In genomic region chr13:102899253-102900082, GRCm38 (mm10) we compare ENCODE assay signal across 9 mouse cellular contexts.
DNase-seq lines count a peak whose midpoint lies in the region; ATAC-seq and TF ChIP-seq lines count a peak whose summit lies in the region.
"Had no signal": no experiment of that assay in that cellular context is flagged by ENCODE, and none has a peak within 500 bp of the region (broad histone marks: within the 10 kb centered on the region; RNA-seq: fewer than 3 reads in every experiment).

No protein-coding gene starts in this region.

- peak; percentile 48 for TF ChIP-seq POLR2A in CH12.LX (IDR thresholded peaks at IDR 0.05; ENCODE audit: low read depth, low read length)

- no peaks in the 10 kb centered on the region for H3K9me3 ChIP-seq in hindbrain, embryonic 16.5 days (ENCODE audit: control insufficient read depth, low read length)
- H3K9me3 ChIP-seq in hindbrain, embryonic 11.5 days (ENCODE audit: control insufficient read depth, low read length), result no peaks in the 10 kb centered on the region
- H3K9me3 ChIP-seq in CH12.LX (replicated peaks; ENCODE audit: low read length), result no peaks in the 10 kb centered on the region
- no peaks in the 10 kb centered on the region for H3K9me3 ChIP-seq in limb, embryonic 15.5 days
- H3K9me3 ChIP-seq in midbrain, embryonic 16.5 days (replicated peaks; ENCODE audit: control insufficient read depth, low read length, poor library complexity, severe bottlenecking), result no peaks in the 10 kb centered on the region

- H3K4me2 ChIP-seq in hindbrain, embryonic 16.5 days (ENCODE audit: low read length), result no peak overlapping the region
- no peak overlapping the region for H3K4me2 ChIP-seq in hindbrain, embryonic 11.5 days (replicated peaks; ENCODE audit: low read depth, low read length)
- peak overlapping the region; percentile 93 for H3K4me2 ChIP-seq in CH12.LX (ENCODE audit: insufficient read depth, low read depth, poor library complexity, severe bottlenecking)
- H3K4me2 ChIP-seq in limb, embryonic 15.5 days, result no peak overlapping the region
- H3K4me2 ChIP-seq in midbrain, embryonic 16.5 days (ENCODE audit: low read length), result no peak overlapping the region

- no peak for TF ChIP-seq CTCF in CH12.LX (conservative IDR thresholded peaks at IDR 0.05 in 1 of 2, IDR thresholded peaks at IDR 0.05 in 1 of 2; ENCODE audit: low read depth in 2 of 2, low read length in 2 of 2)

- no peak overlapping the region for H3K27ac ChIP-seq in hindbrain, embryonic 16.5 days (ENCODE audit: low read depth, low read length)
- no peak overlapping the region for H3K27ac ChIP-seq in hindbrain, embryonic 11.5 days (ENCODE audit: low read depth, low read length)
- peak overlapping the region; percentile 80 for H3K27ac ChIP-seq in CH12.LX (ENCODE audit: insufficient read depth, low read depth)
- H3K27ac ChIP-seq in limb, embryonic 15.5 days, result peak overlapping the region; percentile 65
- H3K27ac ChIP-seq in midbrain, embryonic 16.5 days (ENCODE audit: low read length), result no peak overlapping the region

- no peak for TF ChIP-seq RAD21 in CH12.LX (IDR thresholded peaks at IDR 0.05; ENCODE audit: low read depth, low read length)

- H3K79me2 ChIP-seq in CH12.LX (replicated peaks; ENCODE audit: control insufficient read depth, extremely low read depth, insufficient read depth, poor library complexity, severe bottlenecking), result peaks cover 61% of the 10 kb centered on the region

- TF ChIP-seq EP300 in CH12.LX (IDR thresholded peaks at IDR 0.05; ENCODE audit: low read length), result 0 out of 2 replicates have a peak, but pooled peaks have one; percentile 33

- dilution Hi-C loops in CH12.LX (cut with MboI; ENCODE audit: extremely low pct_ligation_motif_present, extremely low pct_unique_long_range_greater_than_20kb, low sequenced_read_pairs), result no loop called here

- H3K9ac ChIP-seq in hindbrain, embryonic 16.5 days (ENCODE audit: low read depth, low read length), result no peak overlapping the region
- H3K9ac ChIP-seq in hindbrain, embryonic 11.5 days (ENCODE audit: low read depth, low read length), result no peak overlapping the region
- peak overlapping the region; percentile 17; the same call in 1 of the 2 replicates for H3K9ac ChIP-seq in CH12.LX (ENCODE audit: insufficient read depth, low read depth)
- H3K9ac ChIP-seq in limb, embryonic 15.5 days, result no peak overlapping the region
- no peak overlapping the region for H3K9ac ChIP-seq in midbrain, embryonic 16.5 days (ENCODE audit: low read depth, low read length)
- H3K9ac ChIP-seq: forebrain, postnatal 0 days had no signal

- ATAC-seq in hindbrain, embryonic 16.5 days, result 0 out of 2 replicates have a peak, but pooled peaks have one; percentile 16
- no peak for ATAC-seq in hindbrain, embryonic 11.5 days (ENCODE audit: low FRiP score)
- no peak for ATAC-seq in limb, embryonic 15.5 days (ENCODE audit: insufficient number of reproducible peaks, low FRiP score, low TSS enrichment, low read depth)
- no peak for ATAC-seq in midbrain, embryonic 16.5 days
- ATAC-seq: forebrain, postnatal 0 days had no signal

- no peak overlapping the region for H3K4me3 ChIP-seq in hindbrain, embryonic 16.5 days (ENCODE audit: low read length)
- H3K4me3 ChIP-seq in hindbrain, embryonic 11.5 days (ENCODE audit: low read depth, low read length), result no peak overlapping the region
- H3K4me3 ChIP-seq in CH12.LX (replicated peaks in 1 of 3; ENCODE audit: low read depth in 2 of 3, low read length in 2 of 3, poor library complexity in 1 of 3), result peak overlapping the region; percentile 8 to 42 (median 39)
- no peak overlapping the region for H3K4me3 ChIP-seq in limb, embryonic 15.5 days
- H3K4me3 ChIP-seq in midbrain, embryonic 16.5 days (ENCODE audit: low read depth, low read length), result no peak overlapping the region

- peaks cover 8% of the 10 kb centered on the region for H3K4me1 ChIP-seq in hindbrain, embryonic 16.5 days (ENCODE audit: control insufficient read depth, insufficient read depth, low read depth, low read length)
- no peaks in the 10 kb centered on the region; the same call in 1 of the 2 replicates for H3K4me1 ChIP-seq in hindbrain, embryonic 11.5 days (replicated peaks; ENCODE audit: control insufficient read depth, insufficient read depth, low read length)
- H3K4me1 ChIP-seq in CH12.LX (ENCODE audit: control insufficient read depth in 1 of 2, insufficient read depth in 2 of 2), result peaks cover 31 to 83% of the 10 kb centered on the region in 2 experiments
- H3K4me1 ChIP-seq in limb, embryonic 15.5 days, result peaks cover 32% of the 10 kb centered on the region
- peaks cover 10% of the 10 kb centered on the region; the same call in 1 of the 2 replicates for H3K4me1 ChIP-seq in midbrain, embryonic 16.5 days (ENCODE audit: control insufficient read depth, insufficient read depth, low read length)

- H3K36me3 ChIP-seq in hindbrain, embryonic 16.5 days (ENCODE audit: control insufficient read depth, insufficient read depth, low read length), result no peaks in the 10 kb centered on the region
- H3K36me3 ChIP-seq in hindbrain, embryonic 11.5 days (ENCODE audit: control insufficient read depth, insufficient read depth, low read length), result no peaks in the 10 kb centered on the region
- peaks cover 0 to 2% of the 10 kb centered on the region in 2 experiments for H3K36me3 ChIP-seq in CH12.LX (replicated peaks in 1 of 2; ENCODE audit: control insufficient read depth in 1 of 2, insufficient read depth in 1 of 2, low read length in 1 of 2)
- H3K36me3 ChIP-seq in limb, embryonic 15.5 days, result no peaks in the 10 kb centered on the region
- H3K36me3 ChIP-seq in midbrain, embryonic 16.5 days (ENCODE audit: control insufficient read depth, insufficient read depth, low read length), result no peaks in the 10 kb centered on the region

- 65% methylated on average over 9 of the region's 9 CpGs for WGBS in hindbrain, embryonic 16.5 days
- WGBS in hindbrain, embryonic 11.5 days, result 73% methylated on average over 9 of the region's 9 CpGs
- WGBS in limb, embryonic 15.5 days, result 63% methylated on average over 9 of the region's 9 CpGs
- 68% methylated on average over 9 of the region's 9 CpGs for WGBS in midbrain, embryonic 16.5 days

- H3K27me3 ChIP-seq in hindbrain, embryonic 16.5 days (replicated peaks; ENCODE audit: control insufficient read depth, insufficient read depth, low read length), result no peaks in the 10 kb centered on the region
- no peaks in the 10 kb centered on the region for H3K27me3 ChIP-seq in hindbrain, embryonic 11.5 days (ENCODE audit: control insufficient read depth, insufficient read depth, low read length)
- no peaks in the 10 kb centered on the region for H3K27me3 ChIP-seq in CH12.LX (replicated peaks)
- H3K27me3 ChIP-seq in limb, embryonic 15.5 days, result no peaks in the 10 kb centered on the region
- H3K27me3 ChIP-seq in midbrain, embryonic 16.5 days (ENCODE audit: control insufficient read depth, insufficient read depth, low read depth, low read length), result no peaks in the 10 kb centered on the region

- DNase-seq in hindbrain, embryonic 11.5 days (ENCODE audit: low spot score), result no peak
- DNase-seq in CH12.LX (ENCODE audit: extremely low read depth), result no peak
- DNase-seq in fibroblast of lung, adult 2 months (ENCODE audit: low read depth), result peak; percentile 38
- DNase-seq in layer of hippocampus, adult 9-10 months (ENCODE audit: low spot score), result no peak
- DNase-seq in testis, postnatal 10 days (ENCODE audit: low spot score), result no peak
- DNase-seq: forebrain, postnatal 0 days had no signal

- in situ Hi-C loops in CH12.LX (cut with MboI; ENCODE audit: low pct_ligation_motif_present, low pct_unique_long_range_greater_than_20kb, low sequenced_read_pairs), result loop anchor here (10.0 kb wide), 2 partner anchors 55 to 205 kb away; partner anchors contain the start of gene Cd180

TF ChIP-seq in CH12.LX, 34 proteins besides CTCF, POLR2A, EP300 and RAD21:
- TF ChIP-seq BHLHE40 (IDR thresholded peaks at IDR 0.05; ENCODE audit: low read depth, low read length) (peak; percentile 59), UBTF (IDR thresholded peaks at IDR 0.05; ENCODE audit: low read depth, low read length) (no peak), CHD2 (IDR thresholded peaks at IDR 0.05; ENCODE audit: low read length) (0 out of 2 replicates have a peak, but pooled peaks have one; percentile 2), NRF1 (IDR thresholded peaks at IDR 0.05; ENCODE audit: low read depth, low read length) (no peak), JUND (conservative IDR thresholded peaks at IDR 0.05; ENCODE audit: low read depth, low read length) (0 out of 2 replicates have a peak, but pooled peaks have one; percentile 20), TBP (conservative IDR thresholded peaks at IDR 0.05; ENCODE audit: low read depth, low read length) (peak; percentile 13; the same call in 1 of the 2 replicates), IRF4 (IDR thresholded peaks at IDR 0.05; ENCODE audit: low read depth, low read length) (peak; percentile 31), ETS1 (conservative IDR thresholded peaks at IDR 0.05; ENCODE audit: low read depth, low read length) (no peak), MYC (IDR thresholded peaks at IDR 0.05; ENCODE audit: low read depth, low read length) (peak; percentile 34; the same call in 1 of the 2 replicates), POLR2AphosphoS2 (IDR thresholded peaks at IDR 0.05; ENCODE audit: low read depth, low read length) (no peak; the same call in 1 of the 2 replicates), ZNF384 (IDR thresholded peaks at IDR 0.05; ENCODE audit: low read depth, low read length) (no peak)

Comparison
In these comparisons a context has a peak if more than half of its experiments do, and no peak if none do; other contexts are left out.
1. H3K27ac ChIP-seq: peak in CH12.LX (single experiment) and limb, embryonic 15.5 days (single experiment); none in hindbrain, embryonic 16.5 days (single experiment), hindbrain, embryonic 11.5 days (single experiment) and midbrain, embryonic 16.5 days (single experiment).
2. H3K4me3 ChIP-seq: peak in CH12.LX (3 of 3); none in hindbrain, embryonic 16.5 days (single experiment), hindbrain, embryonic 11.5 days (single experiment), limb, embryonic 15.5 days (single experiment) and midbrain, embryonic 16.5 days (single experiment).